Mouse (Mus musculus): ENCODE measurements around the gene Ccar1.

GRCm38 (mm10) chr10:62750781-62751180, 41.3 kb downstream of the Ccar1 start:
- TF ChIP-seq POLR2A (IDR thresholded peaks at IDR 0.05; ENCODE audit: control insufficient read depth, extremely low read depth, insufficient read depth, low read length, poor library complexity) (no peak), CTCF (IDR thresholded peaks at IDR 0.05; ENCODE audit: borderline replicate concordance, control insufficient read depth, extremely low read depth, insufficient read depth, low read length, poor library complexity) (no peak)
